Mouse (Mus musculus): ENCODE measurements around the gene Rasgrp1. TPM values are rescaled to one million over a fixed set of nuclear protein-coding genes. Genes with fewer than 3 reads are reported as not detected.

The Rasgrp1 gene
- total RNA-seq, 2 experiments from 2014 or later: 326 to 336 TPM

GRCm38 (mm10) chr2:117336946-117337665, 5.7 kb downstream of the Rasgrp1 start:
- no peak for DNase-seq (ENCODE audit: low spot score in 2 of 2)
- intact Hi-C loops (cut with DNase I): no loop called here

- intact Hi-C loops (cut with DNase I): no loop called here
- DNase-seq (ENCODE audit: low spot score in 2 of 2): no peak
These were observed 7.1 kb downstream of the Rasgrp1 start for GRCm38 (mm10) chr2:117335552-117336188.

DNA sequence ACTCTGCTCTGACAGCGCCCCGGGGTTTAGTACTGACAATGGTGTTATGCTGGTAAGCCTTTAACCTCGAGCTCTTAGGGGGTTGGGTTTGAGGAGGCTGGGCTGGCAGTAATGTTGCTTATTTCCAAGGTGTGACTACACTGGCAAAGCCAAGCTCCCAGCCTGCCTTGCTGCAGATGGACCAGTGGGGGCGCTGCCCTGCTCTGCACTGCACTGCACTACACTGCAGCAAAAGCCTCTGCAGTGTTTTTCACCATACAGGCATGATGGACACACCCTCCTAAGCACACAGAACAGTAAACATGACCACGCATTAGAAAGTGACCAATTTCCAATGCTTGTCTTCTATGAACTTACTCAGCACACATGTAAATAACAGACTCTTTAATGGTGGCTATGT, 11.2 kb downstream of the Rasgrp1 start:
- no peak for DNase-seq (ENCODE audit: low spot score in 2 of 2)
- intact Hi-C loops (cut with DNase I): no loop called here

DNA sequence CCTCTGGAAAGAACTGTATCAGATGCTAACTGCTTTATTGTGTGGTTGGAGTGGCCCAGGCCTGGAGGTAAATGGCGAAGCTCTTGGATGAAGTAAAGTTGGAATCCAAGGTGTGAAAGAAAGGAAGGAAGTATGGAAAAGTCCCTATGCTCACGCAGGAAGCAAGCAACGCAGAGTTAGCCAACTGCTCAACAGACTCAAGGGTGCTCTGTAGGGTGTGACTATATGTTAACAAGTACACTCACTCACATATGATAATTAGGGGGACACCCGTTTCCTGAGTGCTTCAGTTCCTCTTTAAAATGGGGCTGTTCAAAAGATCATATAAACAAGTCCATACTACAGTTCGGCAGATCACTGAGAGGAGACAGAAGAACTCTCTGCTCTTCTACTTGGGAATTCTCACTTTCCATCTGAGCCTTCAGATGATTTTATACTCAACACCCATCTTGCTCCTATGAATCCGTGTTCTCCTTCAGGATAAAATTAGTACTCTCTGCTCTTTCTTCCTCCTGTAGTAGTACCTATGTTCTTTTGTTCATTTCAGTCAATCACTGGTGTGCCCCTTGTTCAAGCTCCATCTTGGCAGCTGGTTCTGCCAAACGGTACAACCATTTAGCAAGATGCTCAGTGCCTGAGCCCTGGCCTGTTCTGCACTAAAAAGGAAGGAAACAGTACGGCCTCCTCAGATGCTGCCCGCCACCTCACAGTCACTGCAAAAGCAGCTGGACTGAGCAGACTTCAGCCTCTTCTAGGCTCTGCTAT, 14.1 kb downstream of the Rasgrp1 start:
- DNase-seq (ENCODE audit: low spot score in 2 of 2): no peak

GRCm38 (mm10) chr2:117322399-117322798, 20.4 kb downstream of the Rasgrp1 start:
- intact Hi-C loops (cut with DNase I): no loop called here
- no peak for DNase-seq (ENCODE audit: low spot score in 2 of 2)

More for the DNA sequence above, 14.1 kb downstream of the Rasgrp1 start:
- intact Hi-C loops (cut with DNase I): no loop called here

DNA sequence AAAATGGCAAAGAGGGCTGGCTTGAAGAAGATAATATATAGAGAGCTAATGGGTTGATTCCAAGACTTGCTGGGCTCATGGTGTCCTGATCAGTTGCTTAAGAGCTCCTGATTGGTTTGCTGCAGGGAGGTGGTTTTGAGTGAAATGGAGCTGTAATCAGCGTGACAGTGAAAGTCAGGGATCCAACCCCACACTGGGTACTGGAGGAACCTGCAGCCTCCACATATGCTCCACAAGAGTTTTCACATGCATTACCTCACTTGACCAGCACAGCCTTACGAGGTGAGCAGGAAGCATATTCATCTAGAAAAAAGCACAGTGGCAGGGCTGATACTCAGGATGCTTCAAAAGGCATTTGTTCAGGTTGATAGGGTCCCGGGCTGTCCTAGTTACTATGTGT, 21.6 kb downstream of the Rasgrp1 start:
- no peak for DNase-seq (ENCODE audit: low spot score in 2 of 2)
- intact Hi-C loops (cut with DNase I): no loop called here

DNA sequence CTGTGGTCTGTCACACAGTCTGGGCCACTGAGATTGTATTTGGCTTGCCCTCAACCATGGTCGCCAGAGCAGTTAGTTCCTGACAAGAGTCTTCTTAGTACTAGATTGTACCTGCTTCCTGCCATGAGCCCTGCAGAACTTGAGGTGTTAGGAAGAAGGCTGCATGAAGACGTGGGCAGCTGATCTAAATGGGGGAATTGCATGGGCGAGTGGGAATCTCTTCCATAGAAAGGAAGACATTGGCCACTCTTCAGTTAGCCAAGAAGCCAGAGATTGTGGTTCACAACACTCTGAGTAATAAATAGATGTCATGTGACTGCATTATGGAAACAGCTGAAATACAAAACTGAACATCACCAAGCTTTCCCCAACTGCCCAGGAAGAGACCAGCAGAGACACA, 23.8 kb downstream of the Rasgrp1 start:
- intact Hi-C loops (cut with DNase I): no loop called here
- peak in 1 of 2 experiments; percentile 71 for DNase-seq (ENCODE audit: low spot score in 2 of 2)

DNA sequence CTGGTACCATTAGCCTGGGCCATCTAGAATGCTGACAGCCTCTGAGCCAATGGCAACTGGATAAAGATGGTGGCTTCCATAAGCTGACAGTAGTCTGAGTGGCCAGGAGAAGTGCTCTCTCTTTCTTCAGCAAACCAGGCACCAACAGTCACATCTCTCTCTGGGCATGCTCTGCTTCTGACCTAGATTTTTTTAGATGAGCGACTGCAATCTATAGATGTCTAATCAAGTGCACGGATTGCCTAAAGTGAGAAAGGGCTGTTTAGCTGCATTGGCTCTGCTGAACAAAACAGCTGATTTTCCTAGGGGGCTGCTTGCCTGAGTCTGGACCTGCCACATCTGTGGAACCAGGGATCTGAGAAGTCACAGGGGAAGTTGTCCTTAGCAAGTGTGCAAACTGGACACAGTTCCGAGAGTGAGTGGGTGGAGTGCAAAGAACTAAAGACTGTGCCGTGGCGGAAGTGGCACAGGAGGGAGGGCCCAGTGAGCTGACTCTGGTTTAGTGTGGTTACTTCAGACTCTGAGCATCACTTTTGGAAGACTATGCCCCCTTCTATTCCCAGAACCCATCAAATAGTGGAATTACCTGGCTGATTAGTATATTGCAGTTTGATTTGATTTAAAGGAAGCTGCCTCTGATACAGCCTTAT, 29.1 kb downstream of the Rasgrp1 start:
- intact Hi-C loops (cut with DNase I): no loop called here
- DNase-seq (ENCODE audit: low spot score in 2 of 2): no peak

GRCm38 (mm10) chr2:117312441-117312895, 30.3 kb downstream of the Rasgrp1 start:
- DNase-seq (ENCODE audit: low spot score in 2 of 2): peak; percentile 50 to 65
- intact Hi-C loops (cut with DNase I): no loop called here

GRCm38 (mm10) chr2:117312030-117312429, 30.8 kb downstream of the Rasgrp1 start:
- intact Hi-C loops (cut with DNase I): no loop called here
- DNase-seq (ENCODE audit: low spot score in 2 of 2): no peak

GRCm38 (mm10) chr2:117311349-117311748, 31.5 kb downstream of the Rasgrp1 start:
- intact Hi-C loops (cut with DNase I): no loop called here
- DNase-seq (ENCODE audit: low spot score in 2 of 2): no peak

GRCm38 (mm10) chr2:117309046-117309445, 33.8 kb downstream of the Rasgrp1 start:
- no peak for DNase-seq (ENCODE audit: low spot score in 2 of 2)
- intact Hi-C loops (cut with DNase I): loop anchor here (2.0 kb wide), 1 partner anchor 30 kb away; no protein-coding TSS in a partner anchor

- DNase-seq (ENCODE audit: low spot score in 2 of 2): peak in 1 of 2 experiments; percentile 80
- intact Hi-C loops (cut with DNase I): loop anchor here (1.0 to 2.0 kb wide), 2 partner anchors 31 to 73 kb away; no protein-coding TSS in a partner anchor
These were observed 34.8 kb downstream of the Rasgrp1 start for GRCm38 (mm10) chr2:117307959-117308358.

DNA sequence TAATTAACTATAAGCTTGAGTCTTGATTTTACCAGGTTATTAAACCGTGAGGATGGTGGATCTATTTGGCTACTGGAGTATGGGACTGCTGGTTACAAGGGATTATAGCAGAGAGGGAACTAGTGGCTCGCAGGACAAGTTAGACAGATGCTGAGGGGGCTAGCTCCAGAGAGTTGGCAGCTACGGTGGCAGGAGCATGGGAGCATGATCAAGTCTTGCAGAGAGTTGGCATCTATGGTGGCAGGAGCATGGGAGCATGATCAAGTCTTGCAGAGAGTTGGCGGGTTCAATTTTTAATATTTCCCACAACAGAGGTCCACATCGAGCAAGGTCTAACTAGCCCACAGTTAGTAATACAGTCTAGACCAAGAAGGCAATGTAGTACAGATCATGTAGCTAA, 37.9 kb downstream of the Rasgrp1 start:
- DNase-seq (ENCODE audit: low spot score in 2 of 2): no peak
- intact Hi-C loops (cut with DNase I): no loop called here

- intact Hi-C loops (cut with DNase I): no loop called here
- DNase-seq (ENCODE audit: low spot score in 2 of 2): no peak
These were observed 39.1 kb downstream of the Rasgrp1 start for GRCm38 (mm10) chr2:117303391-117304350.

GRCm38 (mm10) chr2:117299596-117300448, 43.0 kb downstream of the Rasgrp1 start:
- DNase-seq (ENCODE audit: low spot score in 2 of 2): no peak

DNA sequence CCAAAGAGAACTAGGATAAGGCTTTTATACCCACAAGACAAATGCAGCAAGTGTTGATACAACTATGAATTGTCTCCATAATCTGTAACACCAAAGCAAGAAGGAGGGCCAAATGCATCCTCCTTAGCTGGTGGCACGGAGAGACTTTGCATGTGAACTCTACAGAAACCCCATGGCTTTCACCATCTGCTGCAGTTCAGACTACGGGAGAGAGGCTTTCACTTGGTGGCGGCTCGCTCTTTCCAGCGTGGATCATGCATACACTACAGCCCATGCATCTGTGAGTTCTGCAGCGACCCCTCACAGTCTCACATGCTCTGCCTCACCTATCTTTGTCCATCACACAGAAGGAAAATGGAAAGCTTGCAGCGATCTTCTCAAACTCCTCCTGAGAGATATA, 54.5 kb downstream of the Rasgrp1 start:
- DNase-seq (ENCODE audit: low spot score in 2 of 2): no peak

More at GRCm38 (mm10) chr2:117299596-117300448, 43.0 kb downstream of the Rasgrp1 start:
- intact Hi-C loops (cut with DNase I): no loop called here

More for the DNA sequence above, 54.5 kb downstream of the Rasgrp1 start:
- intact Hi-C loops (cut with DNase I): no loop called here

Measured in left cerebral cortex, postnatal 25 days (tissue).